Mouse (Mus musculus): Measurements from ENCODE around the gene Etl4.
"Not testable (repeated sequence)": the region's sequence is repeated elsewhere in the genome, so short reads cannot be mapped to it uniquely, and the experiment has no call there.

Gene Etl4

GRCm38 (mm10) chr2:20168156-20168555 is 258.6 kb downstream of the Etl4 start:
- no peak for DNase-seq

DNA sequence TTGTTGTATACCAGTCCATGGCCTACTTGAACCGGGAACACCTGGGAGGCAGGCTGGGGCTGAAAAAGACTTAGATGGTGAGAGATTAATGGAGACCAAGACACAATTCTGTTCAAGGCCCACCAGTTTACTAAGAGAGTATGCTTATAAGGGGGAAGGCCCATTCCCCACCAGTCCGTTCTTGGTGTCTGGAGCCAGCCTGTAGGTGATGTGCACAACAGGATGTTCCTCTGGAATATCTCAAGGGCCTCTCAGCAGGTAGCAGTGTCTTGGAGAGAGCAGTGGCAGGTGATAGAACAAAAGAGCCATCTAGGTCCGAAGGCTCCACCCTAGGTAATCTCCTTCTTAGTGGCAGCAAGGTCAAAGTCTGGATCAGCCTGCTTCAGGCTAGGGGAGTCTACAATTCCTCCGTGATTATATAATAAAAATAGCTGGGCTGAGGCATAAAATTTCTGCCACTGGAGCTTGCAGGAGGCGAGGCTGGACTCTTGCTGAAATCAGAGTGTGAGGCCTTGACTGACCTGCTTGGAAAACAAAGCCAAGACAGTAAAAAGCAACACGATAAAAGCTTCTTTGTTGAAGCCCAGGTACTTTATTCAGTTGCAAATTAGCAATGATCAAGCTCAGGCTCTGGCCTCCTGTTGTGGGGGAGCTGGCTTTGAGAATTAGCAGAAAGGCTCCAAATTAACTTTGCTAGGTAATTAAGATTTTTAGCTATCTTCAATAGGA is 267.0 kb downstream of the Etl4 start:
- not testable (repeated sequence) for DNase-seq

- DNase-seq = not testable (repeated sequence)
These were observed 267.7 kb downstream of the Etl4 start for GRCm38 (mm10) chr2:20177236-20177635.

- DNase-seq = not testable (repeated sequence)
These were observed 271.0 kb downstream of the Etl4 start for GRCm38 (mm10) chr2:20180561-20180960.

DNA sequence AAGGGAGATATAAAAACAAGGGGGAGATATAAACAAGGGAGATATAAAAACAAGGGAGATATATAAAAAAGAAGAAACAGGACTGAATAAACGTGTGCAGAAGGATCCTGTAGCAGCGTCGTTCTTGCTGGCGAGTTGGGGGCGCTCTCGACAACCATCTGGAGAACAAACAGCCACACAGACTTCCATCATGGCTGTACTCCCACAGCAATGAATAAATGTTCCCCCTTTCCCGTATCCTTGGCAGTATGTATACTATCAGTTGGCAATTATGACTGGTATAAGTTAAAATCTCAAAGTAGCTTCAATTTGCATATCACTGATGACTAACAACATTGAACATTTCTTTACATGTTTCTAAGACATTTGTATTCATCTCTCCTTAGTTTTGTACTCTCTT is 277.6 kb downstream of the Etl4 start:
- not testable (repeated sequence) for DNase-seq

DNA sequence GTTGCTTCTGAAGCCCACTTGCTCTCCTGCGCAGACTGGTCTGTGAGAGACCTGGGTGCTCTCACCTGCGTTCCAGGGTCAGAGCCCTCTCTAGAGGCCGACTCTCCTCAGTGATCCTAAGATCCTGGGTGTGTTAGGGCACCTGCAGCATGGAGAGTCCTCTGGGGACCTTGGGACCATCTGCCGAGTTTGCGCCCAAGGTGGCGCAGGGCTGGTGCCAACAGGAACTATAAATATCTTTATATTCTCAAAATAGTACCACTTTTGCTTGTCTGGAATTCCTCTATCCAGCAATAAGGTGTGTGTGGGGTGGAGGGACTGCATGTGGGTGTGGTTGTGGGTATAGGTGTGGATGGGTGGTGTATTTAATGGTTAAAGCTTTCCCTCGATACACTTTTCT is 293.4 kb downstream of the Etl4 start:
- no peak for DNase-seq

GRCm38 (mm10) chr2:20206647-20207046 is 297.1 kb downstream of the Etl4 start:
- no peak for DNase-seq

DNA sequence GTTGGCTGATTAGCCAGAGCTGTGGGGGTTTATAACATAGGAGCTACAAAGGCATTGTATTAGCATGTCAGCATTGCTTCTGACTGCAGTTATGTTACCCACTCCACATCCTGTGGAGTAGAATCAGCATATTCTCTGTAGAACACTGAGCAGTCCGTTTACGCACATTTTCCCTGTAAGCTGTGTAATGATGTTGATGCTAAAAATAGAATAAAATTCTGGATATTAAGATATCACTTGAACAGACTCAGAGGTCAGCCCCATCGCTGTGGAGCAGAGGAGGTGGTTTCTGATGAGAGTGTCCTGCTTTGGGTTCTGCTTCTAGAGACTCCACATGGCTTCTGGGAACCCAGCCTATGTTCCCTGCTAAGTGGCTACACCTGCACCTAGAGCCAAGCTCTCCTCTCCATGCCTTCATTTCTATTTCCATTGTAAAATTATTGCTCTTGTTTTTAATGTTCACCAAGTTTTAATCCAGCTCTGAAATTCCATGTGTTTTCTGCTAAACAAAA is 299.2 kb downstream of the Etl4 start:
- DNase-seq = no peak

- DNase-seq = no peak
These were observed 299.8 kb downstream of the Etl4 start for GRCm38 (mm10) chr2:20209359-20209758.

- no peak for DNase-seq
These were observed 306.7 kb downstream of the Etl4 start for GRCm38 (mm10) chr2:20216275-20216674.

- no peak for DNase-seq
These were observed 307.3 kb downstream of the Etl4 start for GRCm38 (mm10) chr2:20216686-20217437.

- DNase-seq = no peak
These were observed 321.8 kb downstream of the Etl4 start for GRCm38 (mm10) chr2:20231371-20231770.

DNA sequence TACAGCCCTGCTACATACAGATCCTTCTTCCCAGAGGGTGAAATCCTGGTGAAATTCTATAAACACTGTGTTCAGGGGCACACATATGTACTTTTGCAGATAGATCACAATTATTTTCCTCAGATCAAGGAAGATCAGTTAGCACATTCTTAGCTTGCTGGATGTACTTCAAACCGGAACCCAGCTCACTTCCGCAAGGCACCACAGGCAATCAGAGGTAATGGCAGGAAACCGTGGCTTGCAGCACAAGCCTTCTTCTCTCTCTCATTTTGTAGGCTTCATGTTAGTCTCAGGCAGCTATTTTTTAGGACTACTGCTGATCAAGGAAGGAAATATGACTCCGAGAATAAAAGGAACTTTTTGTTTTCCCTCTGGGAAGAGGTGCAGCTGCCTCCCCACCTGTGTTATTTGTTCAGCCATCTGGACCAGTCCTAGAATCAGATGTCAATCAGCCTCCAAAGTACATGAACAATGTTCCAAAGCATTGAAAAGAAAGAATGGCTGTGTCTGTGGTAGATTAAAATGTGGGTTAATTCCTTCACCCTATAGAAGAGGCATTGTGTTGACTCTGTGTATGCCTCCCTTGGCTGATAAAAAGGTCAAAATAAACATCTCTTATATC is 338.6 kb downstream of the Etl4 start:
- no peak for DNase-seq

GRCm38 (mm10) chr2:20249403-20249802 is 339.8 kb downstream of the Etl4 start:
- no peak for DNase-seq

DNA sequence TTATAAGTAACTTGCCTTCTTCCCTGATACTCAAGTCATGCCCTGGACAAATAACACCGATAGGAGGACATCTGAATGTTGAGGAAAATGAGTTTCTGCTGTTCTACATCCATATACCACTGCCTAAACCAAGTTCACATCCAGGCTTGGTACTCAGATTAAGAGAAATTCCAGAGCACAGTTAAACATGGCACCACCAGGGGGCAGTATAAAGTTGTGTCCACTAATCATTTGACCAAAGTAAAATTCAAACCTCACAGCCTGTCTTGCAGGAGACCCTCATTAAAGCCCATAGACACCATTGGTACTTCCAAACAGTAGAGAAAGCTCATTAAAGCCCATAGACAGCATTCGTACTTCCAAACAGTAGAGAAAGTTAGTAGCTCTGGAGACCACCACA is 366.5 kb downstream of the Etl4 start:
- DNase-seq = peak; percentile 15

DNA sequence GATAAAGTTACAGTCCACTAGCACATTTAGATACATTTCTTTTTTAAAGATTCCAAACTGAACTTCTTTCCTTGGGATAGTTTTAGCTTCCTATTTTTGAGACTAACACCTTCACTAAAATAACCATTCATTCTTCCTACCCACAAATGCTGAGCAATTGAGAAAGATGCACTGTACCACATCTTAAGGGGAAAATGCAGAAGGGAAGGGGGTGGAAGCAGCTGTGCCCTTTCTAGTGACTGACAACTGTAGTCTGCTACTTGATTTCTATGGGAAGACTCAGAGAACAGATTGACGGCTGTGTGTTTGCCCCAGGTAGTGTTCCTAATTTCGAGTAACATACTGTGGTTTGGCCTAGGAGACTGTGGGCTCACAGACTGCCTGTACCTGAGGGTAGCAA is 372.3 kb downstream of the Etl4 start:
- DNase-seq = no peak

- DNase-seq = no peak
These were observed 374.8 kb downstream of the Etl4 start for GRCm38 (mm10) chr2:20284425-20284824.

DNA sequence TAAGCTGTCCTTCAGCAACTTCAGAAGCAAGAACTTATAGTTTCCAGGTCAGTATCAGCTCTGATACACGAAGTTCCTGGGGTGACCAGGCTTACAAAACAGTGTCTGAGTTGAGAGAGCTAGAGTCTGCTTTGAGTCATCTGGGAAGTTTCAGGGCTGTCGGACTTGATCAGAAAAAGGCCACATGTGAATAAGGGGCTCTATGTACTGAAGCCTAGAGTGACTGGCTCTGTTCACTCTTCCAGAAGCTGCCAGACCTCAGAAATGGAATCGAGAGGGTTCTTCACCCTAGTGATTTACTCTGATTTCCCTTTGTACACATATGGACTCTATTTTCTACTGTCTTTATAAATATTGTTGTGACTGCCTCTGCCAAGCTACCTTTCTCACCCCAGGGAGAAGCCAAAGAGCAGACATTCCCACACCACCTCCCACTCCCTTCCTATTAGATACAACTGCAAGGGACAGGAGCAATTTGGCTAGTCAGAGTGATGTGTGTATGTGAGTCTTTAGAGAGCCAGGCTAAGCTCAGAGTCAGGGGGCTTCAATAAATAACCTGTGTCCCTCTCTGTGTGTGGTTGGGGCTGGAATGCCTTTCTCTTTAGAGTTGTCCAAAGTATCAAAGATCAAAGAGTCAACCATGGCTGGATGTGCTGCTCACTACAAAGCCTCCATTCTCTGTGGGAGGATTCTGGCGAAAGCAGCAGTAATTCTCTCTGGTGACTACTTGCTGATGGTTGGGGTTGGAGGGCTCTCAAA is 381.6 kb downstream of the Etl4 start:
- no peak for DNase-seq

GRCm38 (mm10) chr2:20291741-20292110 is 382.1 kb downstream of the Etl4 start:
- DNase-seq = no peak

DNA sequence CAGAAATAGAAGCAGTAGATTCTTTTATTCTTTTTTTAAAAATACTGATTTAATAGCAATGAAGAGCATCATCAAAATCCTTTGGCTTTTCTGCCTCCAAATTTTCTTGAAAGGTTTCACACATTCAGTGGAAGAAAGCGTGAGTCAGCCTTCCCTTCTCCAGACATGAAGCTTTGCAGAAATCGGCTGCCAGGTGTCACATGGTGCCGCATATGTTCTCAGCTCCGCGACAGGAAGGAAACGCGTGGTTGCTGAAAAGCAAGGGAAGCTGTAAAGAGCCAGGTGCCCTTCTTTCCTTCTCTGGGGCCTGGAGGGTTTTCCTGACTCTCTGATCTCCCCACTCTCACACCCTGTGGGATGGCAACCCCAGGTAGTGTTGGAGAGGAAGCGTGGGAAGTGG is 383.8 kb downstream of the Etl4 start:
- no peak for DNase-seq

GRCm38 (mm10) chr2:20294596-20294995 is 385.0 kb downstream of the Etl4 start:
- DNase-seq = no peak

- no peak for DNase-seq
These were observed 392.9 kb downstream of the Etl4 start for GRCm38 (mm10) chr2:20302517-20302916.

- no peak for DNase-seq
These were observed 415.4 kb downstream of the Etl4 start for GRCm38 (mm10) chr2:20324954-20325353.

All from cerebellum, adult 8-10 months (tissue).